In the genomic region with DNA sequence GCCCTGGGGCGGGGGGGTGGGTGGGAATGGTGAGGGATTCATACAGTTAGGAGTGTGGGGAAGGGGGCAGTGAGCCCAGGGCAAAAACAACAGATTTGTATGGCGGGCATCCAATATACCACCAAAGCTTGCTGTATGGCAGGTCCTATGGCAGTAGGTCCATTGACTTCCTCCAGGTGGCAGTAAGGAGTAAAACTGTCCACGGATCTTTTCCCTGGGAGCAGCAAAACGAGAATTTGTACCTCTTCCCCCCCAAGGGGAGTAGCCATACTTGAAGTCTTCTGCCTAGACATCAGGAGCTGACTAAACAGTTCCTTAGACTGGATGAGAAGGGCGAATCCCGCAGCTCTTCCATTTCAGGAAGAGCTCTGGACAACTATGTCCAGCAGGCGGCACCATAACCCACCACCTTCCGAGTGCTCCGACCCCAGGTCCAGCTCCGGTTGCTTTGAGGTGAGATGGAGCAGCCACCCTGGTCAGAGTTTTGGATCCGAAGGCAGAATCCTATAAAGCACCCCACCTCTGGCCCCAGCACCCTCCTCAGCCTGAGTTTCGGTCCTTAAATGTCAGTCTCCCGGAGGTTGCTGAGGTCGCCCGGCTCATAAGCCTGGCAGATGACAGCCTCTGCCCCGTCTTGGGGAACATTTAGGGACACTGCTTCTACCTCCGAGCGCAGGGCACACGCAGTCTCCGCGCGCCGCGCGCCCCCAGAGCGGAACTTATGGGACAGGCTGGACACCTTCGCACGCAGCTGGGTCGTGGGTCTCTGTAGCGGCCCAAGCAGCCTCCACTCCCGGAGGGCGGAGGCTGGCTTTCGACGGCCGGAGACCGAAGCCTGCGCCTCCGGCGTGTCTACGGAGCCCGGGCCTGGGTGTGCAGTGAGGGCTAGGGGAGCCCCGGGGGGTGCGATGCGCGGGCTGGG, we compare ENCODE assay signal across 8 mouse cellular contexts. TPM values are rescaled to one million over a fixed set of nuclear protein-coding genes. Genes with fewer than 3 reads are reported as not detected.
DNase-seq lines count a peak whose midpoint lies in the region; ATAC-seq and TF ChIP-seq lines count a peak whose summit lies in the region.

No protein-coding gene starts in this region.

- ATAC-seq in hindbrain, postnatal 0 days = peak; percentile 52

- H3K4me1 ChIP-seq in hindbrain, postnatal 0 days (ENCODE audit: insufficient read depth, low read length) = peaks cover 4% of the 10 kb centered on the region
- H3K4me1 ChIP-seq in limb, embryonic 10.5 days = peaks cover 13% of the 10 kb centered on the region

- no peaks in the 10 kb centered on the region for H3K36me3 ChIP-seq in hindbrain, postnatal 0 days (ENCODE audit: insufficient read depth, low read length)
- H3K36me3 ChIP-seq in limb, embryonic 10.5 days = no peaks in the 10 kb centered on the region

- 0 out of 2 replicates have a peak overlapping the region, but pooled peaks have one; percentile 2 for H3K9ac ChIP-seq in hindbrain, postnatal 0 days (replicated peaks; ENCODE audit: low read length)

- no peaks in the 10 kb centered on the region for H3K9me3 ChIP-seq in hindbrain, postnatal 0 days (ENCODE audit: low read length)
- H3K9me3 ChIP-seq in limb, embryonic 10.5 days (replicated peaks) = no peaks in the 10 kb centered on the region

- peak overlapping the region; percentile 67 for H3K4me2 ChIP-seq in hindbrain, postnatal 0 days (ENCODE audit: low read depth, low read length)

- H3K4me3 ChIP-seq in hindbrain, postnatal 0 days (ENCODE audit: low read length) = peak overlapping the region; percentile 34
- H3K4me3 ChIP-seq in limb, embryonic 10.5 days = peak overlapping the region; percentile 55

- H3K27me3 ChIP-seq in hindbrain, postnatal 0 days (ENCODE audit: insufficient read depth, low read length) = peaks cover 13% of the 10 kb centered on the region
- H3K27me3 ChIP-seq in limb, embryonic 10.5 days (ENCODE audit: low read depth, poor library complexity, severe bottlenecking) = peaks cover 74% of the 10 kb centered on the region

- peak; percentile 50 for DNase-seq in ovary, postnatal 14 days (ENCODE audit: low spot score)
- DNase-seq in ovary, adult 18-20 months (ENCODE audit: low spot score) = no peak
- DNase-seq in cerebellum, postnatal 10 days = peak; percentile 80 to 85
- DNase-seq in frontal cortex, postnatal 25 days (ENCODE audit: low spot score in 2 of 2) = peak; percentile 27 to 40
- peak; percentile 83 for DNase-seq in hindbrain, postnatal 0 days (ENCODE audit: low spot score)
- DNase-seq in limb, embryonic 10.5 days (ENCODE audit: low spot score) = peak; percentile 80
- peak; percentile 76 for DNase-seq in mesoderm, embryonic 11.5 days (ENCODE audit: low read depth, low spot score)
- peak; percentile 60 to 71 for DNase-seq in spleen, postnatal 10 days (ENCODE audit: low spot score in 2 of 2)

- 2% methylated on average over 45 of the region's 45 CpGs for WGBS in hindbrain, postnatal 0 days
- WGBS in limb, embryonic 10.5 days = 2% methylated on average over 45 of the region's 45 CpGs

- H3K27ac ChIP-seq in hindbrain, postnatal 0 days = no peak overlapping the region
- peak overlapping the region; percentile 32 for H3K27ac ChIP-seq in limb, embryonic 10.5 days

- TF ChIP-seq CTCF in hindbrain, postnatal 0 days (IDR thresholded peaks at IDR 0.05; ENCODE audit: low read depth) = peak; percentile 83

RNA-seq across cellular contexts. Expression of gene Adra1d, which starts 16.4 kb away (rescaled TPM):
- total RNA-seq in hindbrain, postnatal 0 days (2014; rRNA removed) = 4.1 and 5.1 TPM in 2 replicates
- 0.81 and 0.84 TPM in 2 replicates for polyA plus RNA-seq in hindbrain, postnatal 0 days (2015; fragmentation: Nextera tagmentation; extraction: Ambion mirVana)
- polyA plus RNA-seq in limb, embryonic 10.5 days (2016; fragmentation: Nextera tagmentation; extraction: Ambion mirVana) = not detected in 2 replicates

RNA-seq across cellular contexts. Expression of gene Smox, which starts 54.4 kb away (rescaled TPM):
- 214 and 230 TPM in 2 replicates for total RNA-seq in hindbrain, postnatal 0 days (2014; rRNA removed)
- 94.2 and 103 TPM in 2 replicates for polyA plus RNA-seq in hindbrain, postnatal 0 days (2015; fragmentation: Nextera tagmentation; extraction: Ambion mirVana)
- polyA plus RNA-seq in limb, embryonic 10.5 days (2016; fragmentation: Nextera tagmentation; extraction: Ambion mirVana) = 39.0 and 67.2 TPM in 2 replicates
